Mouse (Mus musculus): ENCODE measurements around the gene BC067074.

Gene BC067074

DNA sequence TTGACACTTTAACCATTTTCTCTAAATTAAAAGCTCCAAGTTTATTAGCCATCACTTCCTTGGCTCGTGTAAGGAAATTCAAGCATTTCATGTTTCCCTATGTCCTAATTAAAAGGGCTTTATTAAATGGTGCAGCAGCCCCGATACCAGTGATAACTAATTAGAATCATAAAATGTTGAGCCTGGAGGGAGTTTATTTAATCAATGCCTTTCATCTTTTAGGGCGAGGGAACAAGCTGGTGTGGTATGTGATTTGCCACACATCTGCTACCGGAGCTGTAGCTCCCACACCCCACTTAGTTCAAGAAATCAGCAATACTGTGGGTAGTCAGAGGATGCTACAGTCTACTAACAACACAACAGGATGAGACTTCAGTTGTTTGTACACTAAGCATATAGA, 3.2 kb upstream of the BC067074 start:
- Histone ChIP-seq H3K36me3 (ENCODE audit: control insufficient read depth, insufficient read depth, low read length, poor library complexity, severe bottlenecking) (no peaks in the 10 kb centered on the region), H3K27me3 (ENCODE audit: control insufficient read depth, insufficient read depth, low read length, poor library complexity, severe bottlenecking) (no peaks in the 10 kb centered on the region)
- DNase-seq (ENCODE audit: low read depth, low spot score): no peak

DNA sequence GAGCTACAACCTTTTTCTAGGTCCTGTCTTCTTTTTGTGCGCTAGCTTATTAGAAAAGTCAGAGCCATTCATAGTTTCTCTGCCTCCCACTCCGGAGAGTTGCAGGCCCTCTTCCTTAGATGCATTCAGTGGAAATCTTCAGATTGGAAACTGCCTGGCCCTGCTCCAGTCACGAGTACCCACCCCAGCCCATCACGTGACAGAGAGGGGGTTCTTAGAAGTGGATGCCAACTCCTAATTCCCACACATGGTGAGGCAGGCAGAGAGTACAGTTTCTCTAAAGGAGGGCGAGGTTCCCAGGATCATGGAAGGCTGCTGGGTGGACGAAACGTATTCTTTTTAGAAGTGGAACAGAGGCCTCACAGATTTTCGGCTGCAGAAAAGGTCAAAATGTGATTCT, 958 bp upstream of the BC067074 start:
- no peaks in the 10 kb centered on the region for H3K27me3 ChIP-seq (ENCODE audit: control insufficient read depth, insufficient read depth, low read length, poor library complexity, severe bottlenecking)
- no peak for DNase-seq (ENCODE audit: low read depth, low spot score)
- H3K36me3 ChIP-seq (ENCODE audit: control insufficient read depth, insufficient read depth, low read length, poor library complexity, severe bottlenecking): no peaks in the 10 kb centered on the region

DNA sequence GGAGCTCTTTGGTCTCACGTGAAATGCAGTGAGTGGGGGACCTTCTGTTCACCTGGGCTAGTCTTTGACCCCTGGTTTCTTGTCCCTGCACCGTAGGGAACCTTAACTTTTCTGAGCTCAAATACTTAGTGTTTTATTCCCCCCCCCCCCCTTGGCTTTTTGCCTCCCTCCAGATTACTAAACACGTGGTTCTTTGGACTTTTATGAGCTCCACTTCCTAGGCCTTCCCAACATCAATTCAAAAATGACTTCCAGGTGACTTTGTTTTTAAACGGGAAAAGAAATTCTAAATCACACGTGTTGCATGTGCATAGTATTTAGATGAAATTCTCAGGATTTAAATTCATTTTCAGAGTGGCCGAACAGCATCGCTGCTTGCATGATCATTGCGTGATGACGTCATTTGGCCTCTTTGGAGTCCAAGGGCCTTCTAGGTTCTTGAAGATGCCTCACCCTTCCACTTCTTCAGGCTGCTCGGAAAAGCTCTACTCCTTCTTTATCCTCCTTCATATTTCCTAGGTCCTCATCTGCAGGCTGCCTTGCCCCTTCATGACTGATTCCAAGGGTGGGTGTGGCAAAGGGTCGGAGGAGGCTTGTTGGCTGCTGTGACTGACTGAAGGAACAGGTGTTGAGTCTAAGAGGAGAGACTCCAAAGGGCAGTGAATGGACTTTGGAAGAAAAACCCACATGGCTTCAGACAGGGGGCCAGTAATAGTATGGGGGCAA, 911 bp downstream of the BC067074 start:
- DNase-seq (ENCODE audit: low read depth, low spot score): no peak
- H3K27me3 ChIP-seq (ENCODE audit: control insufficient read depth, insufficient read depth, low read length, poor library complexity, severe bottlenecking): no peaks in the 10 kb centered on the region
- H3K36me3 ChIP-seq (ENCODE audit: control insufficient read depth, insufficient read depth, low read length, poor library complexity, severe bottlenecking): no peaks in the 10 kb centered on the region

DNA sequence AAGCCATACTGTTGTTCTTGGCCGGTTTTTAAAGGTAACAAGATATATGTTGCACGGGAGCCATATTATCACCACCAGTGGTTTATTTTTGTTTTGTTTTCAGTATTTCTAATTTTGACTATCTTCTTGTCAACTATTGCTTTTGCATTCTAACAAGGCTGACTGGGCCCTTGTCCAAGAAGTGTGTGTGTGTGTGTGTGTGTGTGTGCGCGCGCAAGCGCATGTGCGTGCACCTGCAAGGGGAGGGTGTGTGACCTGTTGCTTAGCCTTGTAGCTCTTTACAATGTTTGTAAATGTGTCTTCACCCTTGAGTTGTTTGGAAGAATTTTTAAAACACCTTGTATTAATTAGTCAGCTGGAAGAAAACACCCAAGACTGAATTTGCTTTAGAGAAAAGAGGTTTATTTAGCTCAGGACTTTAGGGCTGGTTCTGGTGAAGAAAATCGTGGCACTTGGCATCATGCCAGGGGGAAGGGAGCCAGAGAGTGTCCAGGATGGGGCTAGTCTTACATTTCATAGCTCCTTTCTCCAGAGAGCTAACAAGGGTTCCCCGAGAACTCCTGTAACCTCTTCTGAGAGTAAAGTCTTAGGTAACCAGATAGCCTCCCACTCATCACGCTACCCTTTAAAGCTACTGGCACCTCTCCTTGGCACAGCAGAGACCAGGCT, 3.0 kb downstream of the BC067074 start:
- DNase-seq (ENCODE audit: low read depth, low spot score): no peak
- no peaks in the 10 kb centered on the region for H3K27me3 ChIP-seq (ENCODE audit: control insufficient read depth, insufficient read depth, low read length, poor library complexity, severe bottlenecking)
- no peaks in the 10 kb centered on the region for H3K36me3 ChIP-seq (ENCODE audit: control insufficient read depth, insufficient read depth, low read length, poor library complexity, severe bottlenecking)

DNA sequence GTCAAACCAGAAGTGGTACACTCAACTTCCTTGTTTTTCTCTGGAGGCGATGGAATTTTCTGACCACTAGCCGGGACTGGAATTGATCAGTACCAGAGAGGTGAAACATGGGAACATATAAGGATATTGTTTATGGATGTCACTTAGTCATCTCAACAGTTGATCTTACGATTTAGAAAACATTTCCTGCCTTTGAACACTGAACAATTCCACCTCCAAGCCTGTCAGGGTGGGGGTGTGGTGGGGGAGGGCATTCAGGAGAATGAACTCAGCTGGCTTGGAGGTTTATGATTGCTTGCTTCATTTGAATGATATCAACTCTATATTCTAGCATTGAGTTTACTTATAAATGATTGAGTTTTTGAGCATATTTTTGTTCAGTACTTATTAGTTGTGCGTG, 13.6 kb downstream of the BC067074 start:
- no peaks in the 10 kb centered on the region for H3K27me3 ChIP-seq (ENCODE audit: control insufficient read depth, insufficient read depth, low read length, poor library complexity, severe bottlenecking)
- H3K36me3 ChIP-seq (ENCODE audit: control insufficient read depth, insufficient read depth, low read length, poor library complexity, severe bottlenecking): no peaks in the 10 kb centered on the region
- no peak for DNase-seq (ENCODE audit: low read depth, low spot score)

DNA sequence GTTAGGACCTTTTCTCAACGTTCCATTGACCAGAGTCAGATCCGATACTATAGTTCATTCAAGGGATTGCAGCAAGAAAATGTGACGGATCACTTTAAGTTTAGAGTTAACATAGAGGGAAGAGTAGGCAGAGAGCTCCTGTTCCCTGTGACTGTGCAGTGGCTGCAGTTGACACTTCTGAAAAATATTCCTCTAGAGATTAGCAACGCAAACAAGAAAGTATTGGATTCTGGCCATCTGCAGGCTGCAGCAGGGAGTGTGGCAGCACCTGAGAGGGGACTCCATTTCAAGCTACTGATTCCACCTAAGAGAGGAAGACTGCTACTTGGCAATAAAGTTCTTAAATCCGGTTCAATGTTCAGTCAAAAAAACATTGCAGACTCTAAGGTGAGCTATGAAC, 26.6 kb downstream of the BC067074 start:
- DNase-seq (ENCODE audit: low read depth, low spot score): no peak
- Histone ChIP-seq H3K27me3 (ENCODE audit: control insufficient read depth, insufficient read depth, low read length, poor library complexity, severe bottlenecking) (no peaks in the 10 kb centered on the region), H3K36me3 (ENCODE audit: control insufficient read depth, insufficient read depth, low read length, poor library complexity, severe bottlenecking) (no peaks in the 10 kb centered on the region)

DNA sequence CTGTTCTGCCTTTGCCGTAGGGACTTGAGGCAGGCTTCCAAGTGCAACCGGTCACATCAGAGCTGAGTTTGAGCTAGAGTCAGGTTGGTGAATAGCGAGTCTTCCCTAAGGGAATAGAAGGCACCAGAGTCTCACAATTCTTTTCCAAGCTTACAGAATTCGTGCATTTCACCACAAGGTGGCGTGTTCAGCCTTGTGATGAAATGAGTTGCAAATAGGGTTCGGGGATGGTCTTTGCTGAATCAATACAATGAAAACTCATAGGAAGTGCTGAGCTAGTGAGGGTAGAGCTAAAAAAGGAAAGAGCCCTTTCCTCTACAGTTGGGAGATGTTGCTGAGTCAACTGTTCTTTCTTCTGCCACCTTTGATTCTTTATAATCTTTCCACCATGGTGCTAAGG, 29.0 kb downstream of the BC067074 start:
- no peaks in the 10 kb centered on the region for H3K36me3 ChIP-seq (ENCODE audit: control insufficient read depth, insufficient read depth, low read length, poor library complexity, severe bottlenecking)
- H3K27me3 ChIP-seq (ENCODE audit: control insufficient read depth, insufficient read depth, low read length, poor library complexity, severe bottlenecking): no peaks in the 10 kb centered on the region
- DNase-seq (ENCODE audit: low read depth, low spot score): peak; percentile 70

DNA sequence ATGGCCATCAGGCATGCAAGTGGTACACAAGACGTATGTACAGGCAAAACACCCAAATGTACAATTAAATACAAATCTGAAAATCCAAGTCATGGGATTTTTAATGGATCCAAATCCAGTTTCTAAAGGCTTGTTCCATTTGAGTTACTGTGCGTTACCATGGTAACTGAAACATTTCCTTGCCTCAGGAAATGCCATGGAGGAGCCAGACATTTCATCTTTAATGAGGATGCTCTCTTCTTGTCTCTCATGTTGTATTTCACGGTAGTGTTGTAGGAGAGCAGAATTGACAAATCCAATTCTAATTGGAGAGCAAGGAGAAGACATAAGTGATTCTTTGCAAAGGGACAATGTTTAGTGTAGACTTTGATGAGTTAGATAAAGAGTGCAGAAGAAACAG, 31.3 kb downstream of the BC067074 start:
- no peak for DNase-seq (ENCODE audit: low read depth, low spot score)
- no peaks in the 10 kb centered on the region for H3K36me3 ChIP-seq (ENCODE audit: control insufficient read depth, insufficient read depth, low read length, poor library complexity, severe bottlenecking)
- H3K27me3 ChIP-seq (ENCODE audit: control insufficient read depth, insufficient read depth, low read length, poor library complexity, severe bottlenecking): no peaks in the 10 kb centered on the region

DNA sequence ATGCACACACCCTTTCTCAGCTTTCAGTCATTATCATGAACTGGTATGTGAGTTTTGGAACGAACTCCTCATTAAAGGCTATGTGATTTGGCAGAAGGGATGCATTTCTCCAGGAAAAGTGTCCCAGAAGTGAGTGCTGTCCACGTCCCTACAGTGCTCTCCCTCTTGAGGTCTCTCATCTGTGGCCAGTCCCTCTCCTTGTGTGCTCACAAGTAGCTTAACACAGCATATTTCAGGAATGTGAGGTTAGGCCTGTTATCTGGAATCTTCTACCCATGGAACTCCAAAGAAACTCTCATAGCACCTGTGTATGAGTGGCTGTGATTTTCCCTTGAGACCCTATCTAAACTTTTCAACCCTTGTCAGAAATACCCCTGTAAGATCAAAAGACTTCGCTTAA, 32.7 kb downstream of the BC067074 start:
- no peak for DNase-seq (ENCODE audit: low read depth, low spot score)
- Histone ChIP-seq H3K27me3 (ENCODE audit: control insufficient read depth, insufficient read depth, low read length, poor library complexity, severe bottlenecking) (no peaks in the 10 kb centered on the region; the same call in 1 of the 2 replicates), H3K36me3 (ENCODE audit: control insufficient read depth, insufficient read depth, low read length, poor library complexity, severe bottlenecking) (no peaks in the 10 kb centered on the region)

DNA sequence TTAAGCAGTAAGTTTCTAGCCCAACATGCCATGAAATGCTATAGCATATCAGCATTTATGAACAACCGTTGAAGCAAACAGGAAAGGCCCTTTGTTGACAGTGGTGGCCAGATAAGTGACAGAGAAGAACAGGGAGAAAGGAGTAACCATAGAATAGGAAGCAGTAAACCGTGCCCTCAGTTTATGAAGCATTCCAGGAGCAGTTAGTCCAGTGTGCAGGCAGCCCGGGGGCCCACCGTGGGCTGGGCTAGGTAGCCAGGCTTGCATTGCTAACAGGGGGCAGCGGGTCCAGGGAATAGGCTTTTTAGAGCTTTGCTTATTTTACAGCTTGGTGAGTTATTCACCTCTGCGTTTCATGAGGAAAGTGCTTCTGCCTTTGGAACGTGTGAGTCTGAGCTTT, 39.3 kb downstream of the BC067074 start:
- no peaks in the 10 kb centered on the region; the same call in 1 of the 2 replicates for H3K27me3 ChIP-seq (ENCODE audit: control insufficient read depth, insufficient read depth, low read length, poor library complexity, severe bottlenecking)
- DNase-seq (ENCODE audit: low read depth, low spot score): no peak
- H3K36me3 ChIP-seq (ENCODE audit: control insufficient read depth, insufficient read depth, low read length, poor library complexity, severe bottlenecking): no peaks in the 10 kb centered on the region

DNA sequence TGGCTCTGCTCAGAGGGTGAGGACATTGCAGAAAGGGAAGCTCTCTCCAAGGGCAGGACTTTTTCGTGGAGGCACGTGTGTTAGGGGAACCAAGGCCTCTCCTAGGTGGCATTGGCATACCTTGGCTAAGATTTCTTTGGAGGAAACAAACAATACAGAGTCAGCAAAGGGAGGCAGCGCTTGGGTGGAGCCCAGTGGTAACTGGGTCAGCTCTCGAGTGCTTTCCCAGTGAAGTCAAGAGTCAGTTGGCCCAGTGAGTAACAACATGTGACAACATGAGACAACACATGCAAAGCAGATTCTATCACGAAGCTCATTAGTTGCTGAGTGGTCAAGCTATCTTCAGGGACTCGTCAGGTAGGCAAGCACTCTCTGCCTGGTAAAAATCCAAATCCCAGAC, 40.4 kb downstream of the BC067074 start:
- H3K27me3 ChIP-seq (ENCODE audit: control insufficient read depth, insufficient read depth, low read length, poor library complexity, severe bottlenecking): no peaks in the 10 kb centered on the region; the same call in 1 of the 2 replicates
- no peak for DNase-seq (ENCODE audit: low read depth, low spot score)

DNA sequence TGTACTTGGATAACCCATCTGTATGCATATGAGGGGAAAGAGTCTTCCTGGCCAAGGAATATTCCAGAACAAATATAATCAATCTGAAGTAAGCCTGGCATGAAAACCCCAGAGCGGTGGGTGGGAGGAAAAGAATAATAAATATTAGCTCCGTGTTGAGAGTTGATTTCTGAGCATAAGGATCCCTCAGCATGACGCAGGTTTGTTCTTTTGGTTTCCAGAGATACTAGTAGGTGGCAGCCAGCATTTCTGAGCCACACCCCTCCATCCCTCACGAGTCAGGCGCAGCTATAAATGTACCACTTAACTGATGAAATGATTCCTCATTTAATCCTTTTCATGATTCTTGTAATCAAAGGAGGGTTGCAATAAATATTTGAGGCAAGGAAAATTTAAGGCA, 41.0 kb downstream of the BC067074 start:
- no peak for DNase-seq (ENCODE audit: low read depth, low spot score)

More for the DNA sequence above, 40.4 kb downstream of the BC067074 start:
- no peaks in the 10 kb centered on the region for H3K36me3 ChIP-seq (ENCODE audit: control insufficient read depth, insufficient read depth, low read length, poor library complexity, severe bottlenecking)

DNA sequence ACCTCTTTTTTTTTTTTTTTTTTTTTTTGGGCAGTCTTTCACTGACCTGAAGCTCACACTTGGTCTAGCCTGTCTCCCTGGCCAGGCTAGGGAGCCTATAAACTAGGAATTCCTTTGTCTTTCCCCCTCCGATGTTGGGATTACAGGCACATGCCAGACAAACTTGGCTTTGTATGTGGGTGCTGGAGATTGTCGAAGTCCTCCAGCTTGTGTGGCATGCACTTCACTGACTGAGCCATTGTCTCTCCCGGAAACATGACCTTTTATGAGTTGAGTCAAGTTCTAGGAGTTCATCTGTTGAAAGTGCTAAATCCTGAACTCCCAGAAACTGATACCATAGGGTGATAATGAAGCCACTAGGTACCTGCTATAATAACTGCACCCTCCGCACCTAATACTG, 41.8 kb downstream of the BC067074 start:
- no peaks in the 10 kb centered on the region for H3K36me3 ChIP-seq (ENCODE audit: control insufficient read depth, insufficient read depth, low read length, poor library complexity, severe bottlenecking)
- DNase-seq (ENCODE audit: low read depth, low spot score): no peak
- H3K27me3 ChIP-seq (ENCODE audit: control insufficient read depth, insufficient read depth, low read length, poor library complexity, severe bottlenecking): no peaks in the 10 kb centered on the region; the same call in 1 of the 2 replicates

More for the DNA sequence above, 41.0 kb downstream of the BC067074 start:
- Histone ChIP-seq H3K27me3 (ENCODE audit: control insufficient read depth, insufficient read depth, low read length, poor library complexity, severe bottlenecking) (no peaks in the 10 kb centered on the region; the same call in 1 of the 2 replicates), H3K36me3 (ENCODE audit: control insufficient read depth, insufficient read depth, low read length, poor library complexity, severe bottlenecking) (no peaks in the 10 kb centered on the region)

DNA sequence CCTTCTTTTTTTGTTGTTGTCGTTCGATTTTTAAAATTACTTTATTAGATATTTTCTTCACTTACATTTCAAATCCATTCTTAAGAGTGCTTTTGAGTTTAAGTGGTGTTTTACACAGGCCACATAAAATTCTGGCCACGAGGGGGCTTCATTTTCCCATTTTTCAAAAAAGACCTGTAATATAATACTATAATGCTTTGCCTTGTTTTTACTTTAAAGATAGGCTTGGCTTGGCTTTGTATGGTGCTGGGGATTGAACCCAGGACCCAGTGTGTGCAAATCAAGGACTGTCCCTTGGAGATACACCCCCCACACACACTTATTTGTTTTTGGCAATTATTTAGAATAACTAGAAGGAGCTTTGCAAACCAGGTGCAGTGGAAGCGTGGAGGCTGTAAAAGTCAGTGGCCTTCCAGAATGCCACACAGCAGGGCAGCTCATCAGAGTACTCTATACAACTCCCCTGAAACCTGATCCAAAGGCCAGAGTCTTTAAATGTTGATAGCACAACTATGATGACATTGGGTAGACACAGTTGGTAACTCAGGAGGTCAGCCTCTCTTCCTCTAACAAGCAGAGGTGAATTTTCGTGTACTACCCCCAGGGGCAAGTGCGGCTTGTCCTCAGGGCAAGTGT, 44.4 kb downstream of the BC067074 start:
- Histone ChIP-seq H3K27me3 (ENCODE audit: control insufficient read depth, insufficient read depth, low read length, poor library complexity, severe bottlenecking) (no peaks in the 10 kb centered on the region), H3K36me3 (ENCODE audit: control insufficient read depth, insufficient read depth, low read length, poor library complexity, severe bottlenecking) (no peaks in the 10 kb centered on the region)
- DNase-seq (ENCODE audit: low read depth, low spot score): peak; percentile 62

DNA sequence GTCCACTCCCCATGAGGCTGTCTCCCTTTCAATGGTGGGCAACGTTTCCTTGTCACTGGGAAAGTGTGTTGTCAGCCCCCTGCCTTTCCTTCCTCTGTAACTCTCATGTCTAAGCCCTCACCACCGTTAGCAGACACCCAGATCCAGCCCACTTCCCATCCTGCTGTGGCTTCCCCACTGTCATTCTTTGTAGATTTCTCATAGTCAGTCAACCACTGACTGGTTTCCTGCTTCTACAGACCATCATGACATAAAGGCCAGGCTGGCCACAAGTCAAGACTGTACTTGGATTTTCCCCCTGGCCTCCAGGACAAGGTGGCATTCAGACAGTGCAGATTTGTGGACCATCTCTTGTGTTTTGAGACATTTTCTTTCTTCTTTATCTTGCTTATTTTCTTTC, 47.7 kb downstream of the BC067074 start:
- H3K36me3 ChIP-seq (ENCODE audit: control insufficient read depth, insufficient read depth, low read length, poor library complexity, severe bottlenecking): no peaks in the 10 kb centered on the region
- no peak for DNase-seq (ENCODE audit: low read depth, low spot score)
- H3K27me3 ChIP-seq (ENCODE audit: control insufficient read depth, insufficient read depth, low read length, poor library complexity, severe bottlenecking): no peaks in the 10 kb centered on the region
